Mouse (Mus musculus) bone marrow, adult 2 months (tissue): Measurements from ENCODE around the gene Fscn1.

ENCODE experiments used
- CTCF ChIP-seq: fragments of 200-500 bp; IDR thresholded peaks from 2 replicates; pipeline ENCODE4 v1.5.1; 2011; ENCODE audit warnings: low read length, control low read depth; ENCODE audit not compliant: control insufficient read depth, insufficient read depth
- POLR2A ChIP-seq: fragments of 200-500 bp; IDR thresholded peaks from 2 replicates; pipeline ENCODE4 v1.6.1; 2011; ENCODE audit warnings: low read depth, mild to moderate bottlenecking, control low read depth, low read length, borderline replicate concordance; ENCODE audit not compliant: control insufficient read depth

GRCm38 (mm10) chr5:142949580-142949979, 10.6 kb upstream of the Fscn1 start:
- TF ChIP-seq CTCF (no peak), POLR2A (no peak)
